Mouse (Mus musculus) thymus, adult 2 months (tissue): ENCODE results near the gene Gm14496. TPM values are rescaled to one million over a fixed set of nuclear protein-coding genes. Genes with fewer than 3 reads are reported as not detected.
"Not testable (repeated sequence)": the region's sequence is repeated elsewhere in the genome, so short reads cannot be mapped to it uniquely, and the experiment has no call there.

ENCODE experiments used
- DNase-seq: peaks from one replicate; pipeline ENCODE4 v3.0.0; 2021
- H3K27ac ChIP-seq: fragments of 200-500 bp; 2 replicates; pipeline ENCODE4 v1.5.1; 2012; ENCODE audit warnings: low read length, control low read depth; ENCODE audit not compliant: control insufficient read depth, insufficient read depth
- H3K27me3 ChIP-seq: fragments of 200-500 bp; 2 replicates; pipeline ENCODE4 v1.6.1; 2012; ENCODE audit warnings: mild to moderate bottlenecking, low read length, moderate library complexity, mixed read lengths; ENCODE audit not compliant: control insufficient read depth, insufficient read depth
- H3K36me3 ChIP-seq: fragments of 200-500 bp; 2 replicates; pipeline ENCODE4 v1.6.1; 2012; ENCODE audit warnings: mild to moderate bottlenecking, low read length, moderate library complexity; ENCODE audit not compliant: control insufficient read depth, insufficient read depth
- H3K4me1 ChIP-seq: fragments of 200-500 bp; replicated peaks from 2 replicates; pipeline ENCODE4 v1.6.1; 2012; ENCODE audit warnings: low read length; ENCODE audit not compliant: control insufficient read depth, insufficient read depth
- H3K4me3 ChIP-seq: fragments of 200-500 bp; 2 replicates; pipeline ENCODE4 v1.5.1; 2012; ENCODE audit warnings: mild to moderate bottlenecking, low read length, control low read depth, moderate library complexity; ENCODE audit not compliant: control insufficient read depth, insufficient read depth
- CTCF ChIP-seq: fragments of 200-500 bp; IDR thresholded peaks from 2 replicates; pipeline ENCODE4 v1.5.1; 2012; ENCODE audit warnings: mild to moderate bottlenecking, control low read depth, low read length, moderate library complexity, borderline replicate concordance; ENCODE audit not compliant: control insufficient read depth, poor library complexity, insufficient read depth; ENCODE audit errors: extremely low read depth
- POLR2A ChIP-seq: fragments of 200-500 bp; IDR thresholded peaks from 2 replicates; pipeline ENCODE4 v1.6.1; 2012; ENCODE audit warnings: mild to moderate bottlenecking, low read length, control low read depth, moderate library complexity; ENCODE audit not compliant: control insufficient read depth, poor library complexity, insufficient read depth; ENCODE audit errors: extremely low read depth
- WGBS: fragments of 180-500 bp; shearing (Covaris S2); methylation state at CpG from one replicate; pipeline ENCODE4 v1.1.7; 2018; 5-methylcytosine and 5-hydroxymethylcytosine counted together
- polyA plus RNA-seq: library from polyadenylated mRNA; depleted of rRNA; stranded (reverse); fragments of >200 nt; gene quantifications from 2 replicates; pipeline ENCODE4 v1.2.3, GENCODE M21; 2012; rRNA removed

Gene Gm14496
- polyA plus RNA-seq, result not detected in 2 replicates

DNA sequence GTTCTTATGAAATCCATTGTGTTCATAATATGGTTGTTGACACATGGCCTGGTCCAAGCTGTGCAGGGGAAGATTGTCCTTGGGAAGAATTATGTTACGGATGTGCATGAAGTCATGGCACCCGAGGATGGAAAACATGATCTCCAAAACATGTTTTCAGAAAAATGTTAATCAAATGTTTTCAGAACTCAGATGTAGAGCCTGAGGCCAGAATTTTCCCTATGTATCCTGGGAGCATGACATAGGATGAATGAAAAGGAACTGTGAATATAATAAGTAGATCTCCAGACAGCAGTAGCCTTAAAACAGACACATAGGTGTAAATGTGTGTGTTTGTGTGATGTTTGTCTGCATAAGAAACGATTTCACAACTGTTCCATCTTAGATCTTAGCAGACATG is at the start of gene Gm14496:
Gm14496 (plus strand) TSS at position 301 of the 400 bp plus-strand sequence.
- TF ChIP-seq POLR2A, result no peak
- TF ChIP-seq CTCF, result no peak
- 79% methylated on average over 3 of the region's 3 CpGs for WGBS
- Histone ChIP-seq H3K36me3 (no peaks in the 10 kb centered on the region), H3K4me1 (no peaks in the 10 kb centered on the region), H3K4me3 (no peak within 1 kb of the TSS), H3K27me3 (no peaks in the 10 kb centered on the region), H3K27ac (no peak within 1 kb of the TSS)
- no peak for DNase-seq

DNA sequence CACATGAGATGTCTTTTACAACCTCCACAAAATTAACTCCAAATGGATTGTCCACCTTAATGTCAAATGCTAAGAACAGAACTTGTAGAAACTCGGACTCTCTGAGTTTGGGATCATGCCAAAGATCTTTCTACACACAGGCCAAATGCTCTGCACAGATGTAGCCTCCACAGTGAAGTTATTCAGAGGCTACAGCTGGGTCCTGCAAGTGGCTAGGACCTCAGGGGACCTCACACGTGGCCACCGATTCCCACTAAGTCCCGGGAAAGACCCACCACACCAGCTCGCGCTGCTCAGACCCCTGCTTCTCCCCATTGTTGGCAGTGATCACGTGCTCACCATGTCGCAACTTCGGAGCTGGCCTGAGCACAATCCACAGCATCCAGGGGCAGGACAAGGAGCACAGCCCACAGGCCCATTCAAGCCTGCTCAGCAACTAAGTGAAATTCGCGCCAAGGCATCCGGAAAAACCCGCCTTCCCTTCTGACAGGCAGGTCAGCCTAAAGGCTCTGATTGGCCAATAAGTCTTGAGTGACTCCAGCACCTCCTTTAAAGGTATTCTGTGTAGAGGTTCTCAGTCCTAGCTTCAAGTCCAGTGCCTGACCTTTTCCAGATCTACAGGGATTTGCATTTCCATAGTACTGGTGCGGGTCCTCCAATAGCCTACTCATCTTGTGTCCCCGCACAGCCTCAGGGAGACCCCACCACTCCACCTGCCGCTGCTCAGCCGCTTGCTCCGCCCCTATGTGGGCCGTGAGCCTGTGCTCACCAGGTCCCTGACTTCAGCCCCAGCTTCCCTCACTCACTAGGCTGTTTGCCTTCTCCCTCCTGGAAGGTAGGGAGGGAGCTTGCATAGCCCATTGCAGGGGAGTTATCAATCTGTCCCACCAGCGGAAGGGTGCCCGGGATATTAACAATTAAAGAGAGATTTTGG is 37.9 kb upstream of the Gm14496 start:
- DNase-seq, H3K4me1 ChIP-seq, H3K27ac ChIP-seq, H3K36me3 ChIP-seq, H3K27me3 ChIP-seq, H3K4me3 ChIP-seq: not testable (repeated sequence)
- WGBS, result 46% methylated on average over 21 of the region's 21 CpGs

DNA sequence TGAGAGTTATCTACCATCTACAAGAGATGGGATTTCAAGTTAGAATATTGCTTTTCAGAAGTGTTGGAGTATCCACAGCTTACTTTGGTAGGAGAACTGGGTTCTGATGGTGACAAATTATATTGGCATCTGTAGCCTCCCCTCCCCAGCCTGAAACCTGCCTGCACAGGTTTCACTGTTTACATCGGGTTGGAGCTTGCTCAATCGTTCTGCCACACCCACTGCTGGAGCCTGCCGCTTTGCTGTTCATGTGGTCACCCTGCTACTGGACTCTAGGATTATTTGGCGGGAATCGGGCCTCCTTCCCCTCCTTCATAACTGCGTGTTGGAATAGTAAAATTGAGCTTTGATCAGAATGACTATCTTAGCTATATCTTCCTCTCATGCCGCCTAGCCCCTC is 22.5 kb upstream of the Gm14496 start:
- Histone ChIP-seq H3K4me1 (no peaks in the 10 kb centered on the region), H3K27me3 (no peaks in the 10 kb centered on the region), H3K27ac (no peak overlapping the region), H3K36me3 (no peaks in the 10 kb centered on the region), H3K4me3 (no peak overlapping the region)
- WGBS, result 77% methylated on average over 7 of the region's 7 CpGs
- DNase-seq, result no peak
- TF ChIP-seq CTCF (no peak), POLR2A (no peak)

- no peak for DNase-seq
- 99% methylated on average over 2 of the region's 2 CpGs for WGBS
Measured at GRCm38 (mm10) chr2:181969187-181969586, 21.7 kb upstream of the Gm14496 start.

DNA sequence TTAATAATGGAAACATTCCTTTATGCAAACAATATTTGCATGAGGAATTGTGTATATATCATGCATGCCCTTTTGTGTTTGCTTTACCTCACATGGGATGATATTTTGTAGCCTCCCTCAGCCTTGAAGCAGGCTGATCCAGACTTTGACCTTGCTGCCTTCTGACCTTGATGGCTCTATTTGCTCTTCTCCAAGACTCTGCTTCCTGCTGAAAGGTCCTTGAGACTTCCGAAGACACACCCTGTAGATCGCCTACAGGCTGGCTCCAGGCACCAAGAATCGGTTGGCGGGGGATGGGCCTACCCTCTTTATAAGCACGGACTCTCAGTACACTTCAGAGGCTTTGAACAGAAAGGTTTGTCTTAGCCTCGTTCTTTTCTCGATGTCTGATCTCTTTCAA is 9.0 kb upstream of the Gm14496 start:
- not testable (repeated sequence) for H3K27ac ChIP-seq, DNase-seq, H3K27me3 ChIP-seq, H3K36me3 ChIP-seq, H3K4me3 ChIP-seq, H3K4me1 ChIP-seq
- 78% methylated on average over 7 of the region's 7 CpGs for WGBS

More at GRCm38 (mm10) chr2:181969187-181969586, 21.7 kb upstream of the Gm14496 start:
- no peak overlapping the region for H3K27ac ChIP-seq
- TF ChIP-seq CTCF (no peak), POLR2A (no peak)
- H3K4me3 ChIP-seq, result no peak overlapping the region
- H3K36me3 ChIP-seq, result no peaks in the 10 kb centered on the region
- no peaks in the 10 kb centered on the region for H3K27me3 ChIP-seq
- no peaks in the 10 kb centered on the region for H3K4me1 ChIP-seq

Other genes starting within 250 kb of the Gm14496 start
- gene Myt1, start 227.8 kb upstream of the Gm14496 start, polyA plus RNA-seq, result 0.03 and 0.04 TPM in 2 replicates
- gene Pcmtd2, start 153.3 kb upstream of the Gm14496 start, polyA plus RNA-seq, result 51.5 and 60.0 TPM in 2 replicates
- gene Polr3k, start 126.8 kb upstream of the Gm14496 start, polyA plus RNA-seq, result 9.1 and 11.7 TPM in 2 replicates